Mouse (Mus musculus) ES-Bruce4 (cell line): ENCODE measurements around the gene Stradb.

Source experiments
- CTCF ChIP-seq: IDR thresholded peaks from one replicate; pipeline ENCODE4 v1.8.1; 2011; ENCODE audit warnings: low read depth, low read length
- EP300 ChIP-seq: IDR thresholded peaks from 2 replicates; pipeline ENCODE4 v1.6.1; 2011; ENCODE audit warnings: low read depth, low read length; ENCODE audit not compliant: insufficient read depth

DNA sequence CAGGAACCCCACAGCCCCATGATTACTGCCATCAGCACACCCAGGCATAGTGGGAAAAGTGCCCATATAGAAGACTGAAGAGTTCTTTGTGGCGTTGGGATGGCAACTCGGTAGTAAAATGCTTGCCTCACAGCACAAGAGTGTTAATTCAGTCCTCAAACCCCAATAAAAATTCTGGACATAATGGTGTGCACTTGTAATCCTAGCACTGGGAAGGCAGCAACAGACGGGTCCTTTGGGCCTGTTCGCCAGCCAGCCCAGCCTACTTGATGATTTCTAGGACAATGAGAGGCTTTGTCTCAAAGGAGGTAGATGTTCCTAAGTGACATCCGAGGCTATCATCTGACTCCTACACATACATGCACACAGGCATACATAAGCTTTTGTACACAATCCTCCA is 64.4 kb downstream of the Stradb start:
- no peak for TF ChIP-seq CTCF
- TF ChIP-seq EP300: no peak
